Mouse (Mus musculus): ENCODE data around the gene Gm39566.
A peak's percentile ranks its signal among the peaks of the same experiment; 100 is the strongest.

The Gm39566 gene

GRCm38 (mm10) chr11:69835326-69835965, 20.3 kb upstream of the Gm39566 start:
- no peak for ATAC-seq (ENCODE audit: insufficient number of reproducible peaks, low FRiP score, low TSS enrichment)

DNA sequence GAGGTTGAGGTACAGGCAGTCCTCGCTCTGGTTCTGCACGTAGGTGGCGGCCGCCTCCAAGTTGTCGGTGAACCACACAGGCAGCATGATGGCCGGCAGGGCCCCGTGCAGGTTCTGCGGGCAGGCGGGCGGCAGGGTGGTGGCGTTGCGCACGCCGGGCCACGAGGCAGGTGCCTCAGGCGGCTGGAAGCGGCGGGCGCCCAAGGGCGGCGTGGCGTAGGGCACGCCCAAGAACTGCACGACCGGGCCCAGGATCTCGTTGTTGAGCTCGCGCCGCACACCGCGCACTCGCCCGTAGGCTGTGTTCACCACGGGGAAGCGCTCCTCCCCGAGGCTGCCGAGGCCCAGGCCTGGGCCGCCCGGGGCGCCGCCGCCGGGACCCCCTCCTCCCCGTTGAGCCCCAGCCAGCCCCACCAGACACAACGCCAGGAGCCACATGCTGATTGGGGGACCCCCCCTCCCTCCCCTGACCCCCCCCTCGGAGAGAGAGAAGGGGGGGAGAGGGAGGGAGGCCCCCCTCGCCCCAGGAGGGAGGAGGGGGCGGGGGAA, 19.0 kb upstream of the Gm39566 start:
- ATAC-seq (ENCODE audit: insufficient number of reproducible peaks, low FRiP score, low TSS enrichment), result no peak

- no peak for ATAC-seq (ENCODE audit: insufficient number of reproducible peaks, low FRiP score, low TSS enrichment)
Observed at GRCm38 (mm10) chr11:69833554-69833953, 18.5 kb upstream of the Gm39566 start.

GRCm38 (mm10) chr11:69828832-69829231, 13.7 kb upstream of the Gm39566 start:
- ATAC-seq (ENCODE audit: insufficient number of reproducible peaks, low FRiP score, low TSS enrichment), result no peak

- ATAC-seq (ENCODE audit: insufficient number of reproducible peaks, low FRiP score, low TSS enrichment), result no peak
Observed at GRCm38 (mm10) chr11:69823456-69823855, 8.4 kb upstream of the Gm39566 start.

- no peak for ATAC-seq (ENCODE audit: insufficient number of reproducible peaks, low FRiP score, low TSS enrichment)
Observed at GRCm38 (mm10) chr11:69822080-69822479, 7.0 kb upstream of the Gm39566 start, which contains the start of gene Spem1. Gene Spem1 (minus strand): TSS chr11:69822180.

DNA sequence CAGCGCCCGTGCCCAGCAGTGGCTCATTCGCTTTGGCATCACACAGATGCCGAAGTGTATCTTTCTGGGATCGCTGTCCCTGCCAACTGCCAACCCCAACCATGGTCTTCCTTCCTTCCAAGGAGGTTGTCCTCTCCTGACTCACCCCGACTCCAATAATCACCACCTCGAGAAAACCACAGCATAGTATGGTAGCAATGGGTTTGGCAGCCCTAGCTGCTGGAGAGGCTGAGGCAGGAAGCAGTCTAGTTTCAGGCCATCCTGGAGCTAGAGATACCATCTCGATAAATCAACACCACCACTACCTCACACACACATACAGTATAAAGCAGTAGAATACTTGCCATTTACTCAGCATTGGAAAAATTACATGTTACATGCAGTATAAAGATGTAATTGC, 3.8 kb upstream of the Gm39566 start:
- ATAC-seq (ENCODE audit: insufficient number of reproducible peaks, low FRiP score, low TSS enrichment), result no peak

DNA sequence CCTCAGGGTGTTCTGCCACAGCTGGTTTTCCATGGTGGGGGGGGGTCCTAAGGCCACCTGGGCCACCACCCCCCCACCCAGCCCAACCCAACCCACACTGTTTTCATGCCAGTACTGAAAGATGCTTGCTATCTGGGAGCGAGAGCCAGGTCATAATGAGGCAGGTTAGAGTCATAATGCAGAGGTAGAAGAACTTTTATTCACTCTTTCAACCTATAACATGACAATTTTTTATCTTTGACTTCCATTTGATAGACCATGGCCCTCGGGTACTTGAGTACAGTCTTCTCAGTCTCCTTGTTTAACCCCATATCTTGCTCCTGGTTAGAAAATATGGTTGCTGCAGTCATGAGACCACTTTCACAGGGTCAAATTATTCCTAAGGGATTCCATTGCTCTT, 3.3 kb upstream of the Gm39566 start, which contains the start of gene Spem2:
Spem2 (minus strand) TSS at position 101 of the 400 bp plus-strand sequence.
- no peak for ATAC-seq (ENCODE audit: insufficient number of reproducible peaks, low FRiP score, low TSS enrichment)

DNA sequence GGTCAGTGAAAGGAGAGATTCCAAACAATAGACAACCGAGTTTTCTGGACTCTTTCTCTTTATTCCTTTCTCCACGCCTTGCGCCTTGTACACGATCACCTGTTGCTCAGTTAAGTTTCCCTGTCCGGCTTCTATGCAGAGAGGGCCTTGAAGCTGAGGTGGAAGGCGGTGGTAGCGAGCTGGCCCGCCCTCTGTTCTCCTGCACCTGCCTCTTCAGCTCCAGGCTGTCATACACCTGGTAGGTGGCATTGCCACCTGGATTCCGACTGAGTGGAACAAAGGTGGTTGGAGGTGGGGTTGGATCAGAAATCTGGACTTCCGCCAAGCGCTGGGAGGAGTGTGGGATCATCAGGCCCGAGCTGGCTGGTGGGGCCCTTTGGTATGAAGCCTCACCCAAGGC, 1.4 kb upstream of the Gm39566 start:
- ATAC-seq (ENCODE audit: insufficient number of reproducible peaks, low FRiP score, low TSS enrichment), result no peak

DNA sequence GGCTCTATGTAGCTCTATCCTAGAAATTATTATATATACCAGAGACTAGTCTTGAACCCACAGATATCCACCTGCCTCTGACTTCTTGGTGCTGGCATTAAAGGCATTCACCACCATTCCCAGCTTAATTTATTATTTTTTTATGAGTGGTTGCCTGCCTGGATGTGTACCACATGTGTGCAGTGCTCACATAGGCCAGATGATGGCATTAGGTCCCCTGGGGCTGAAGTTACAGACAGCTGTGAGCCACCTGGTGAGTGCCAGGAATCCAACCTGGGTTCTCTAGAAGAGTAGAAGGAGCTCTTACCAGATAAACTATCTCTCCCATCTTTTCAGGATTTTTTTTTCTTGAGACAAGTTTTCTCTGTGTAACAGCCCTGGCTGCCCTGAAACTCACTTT, 4.8 kb downstream of the Gm39566 start:
- no peak for ATAC-seq (ENCODE audit: insufficient number of reproducible peaks, low FRiP score, low TSS enrichment)

DNA sequence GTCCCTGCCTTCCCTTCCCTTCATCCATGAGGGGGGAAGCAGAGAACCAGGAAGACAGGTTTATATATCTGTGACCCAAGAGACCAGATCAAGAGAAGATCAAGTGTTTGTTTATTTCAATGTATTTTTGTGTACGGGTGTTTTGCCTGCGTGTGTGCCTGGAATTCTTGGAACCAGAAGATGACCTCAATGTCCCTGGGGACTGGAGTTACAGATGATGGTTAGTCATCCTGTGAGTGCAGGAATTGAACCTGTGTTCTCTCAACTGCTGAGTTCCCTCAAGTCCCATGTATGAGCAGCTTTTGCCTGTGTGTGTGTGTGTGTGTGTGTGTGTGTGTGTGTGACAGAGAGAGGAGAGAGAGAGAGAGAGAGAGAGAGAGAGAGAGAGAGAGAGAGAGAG, 7.5 kb downstream of the Gm39566 start:
- no peak for ATAC-seq (ENCODE audit: insufficient number of reproducible peaks, low FRiP score, low TSS enrichment)

DNA sequence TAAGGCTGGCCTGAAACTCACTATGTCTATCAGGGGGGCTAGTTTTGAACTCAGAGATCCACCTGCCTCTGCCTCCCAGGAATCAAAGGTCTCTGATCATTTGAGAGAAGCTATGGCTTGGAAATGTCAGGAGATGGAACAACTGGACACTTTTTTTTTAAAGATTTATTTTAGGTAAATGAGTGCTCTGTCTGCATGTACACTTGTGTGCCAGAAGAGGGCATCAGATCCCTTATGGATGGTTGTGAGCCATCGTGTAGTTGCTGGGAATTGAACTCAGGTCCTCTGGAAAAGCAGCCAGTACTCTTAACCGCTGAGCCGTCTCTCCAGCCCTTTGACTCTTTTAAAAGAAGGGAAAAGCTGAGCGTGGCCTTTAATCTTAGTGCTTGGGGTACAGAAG, 8.7 kb downstream of the Gm39566 start:
- ATAC-seq (ENCODE audit: insufficient number of reproducible peaks, low FRiP score, low TSS enrichment), result no peak

DNA sequence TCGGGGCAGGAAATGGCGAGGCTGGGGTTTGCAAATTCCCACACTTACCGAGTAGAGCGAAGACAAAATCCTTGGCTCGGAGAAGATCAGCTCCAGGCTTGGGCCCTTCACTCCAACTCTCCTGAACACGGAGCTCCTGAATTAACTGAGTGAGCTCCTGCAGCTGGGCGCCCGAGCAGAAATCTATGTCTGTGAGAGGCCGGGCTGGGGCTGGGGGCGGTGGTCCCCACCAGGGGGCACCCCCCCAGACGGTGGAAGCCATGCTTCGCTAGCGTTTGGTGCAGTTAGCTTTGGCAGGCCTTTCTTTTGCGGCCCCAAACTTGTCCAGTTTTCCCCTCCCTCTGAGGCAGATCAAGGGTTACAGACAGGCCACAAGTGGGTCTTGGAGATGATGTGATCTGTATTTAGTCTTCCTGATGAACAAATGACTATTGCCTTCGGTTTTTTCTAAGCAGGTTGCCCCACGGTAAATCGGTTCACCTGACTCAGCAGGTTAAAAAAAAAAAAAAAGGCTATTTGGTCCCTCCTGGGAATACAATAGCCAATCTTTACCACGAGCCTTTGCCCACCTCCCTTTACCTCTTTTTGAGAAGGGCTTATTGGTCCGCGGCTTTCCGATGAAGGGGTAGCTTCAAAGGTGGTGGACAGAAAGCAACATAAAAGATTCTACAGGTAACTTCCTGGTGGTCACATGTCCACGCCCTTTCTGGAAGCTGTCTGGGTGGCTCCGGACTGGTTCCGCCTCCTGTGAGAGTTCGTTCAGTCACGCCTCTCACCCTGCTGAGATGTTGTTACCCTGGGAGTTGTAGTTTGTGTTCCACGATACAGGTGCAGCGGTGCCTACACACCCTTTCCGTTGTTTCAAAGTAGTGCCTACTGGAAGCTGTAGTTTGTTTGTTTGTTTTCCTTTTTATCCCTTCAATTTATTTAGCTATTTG, 9.9 kb downstream of the Gm39566 start, which contains the start of gene Tmem102:
Tmem102 (minus strand) TSS at position 653 of the 938 bp plus-strand sequence.
- ATAC-seq (ENCODE audit: insufficient number of reproducible peaks, low FRiP score, low TSS enrichment), result no peak

DNA sequence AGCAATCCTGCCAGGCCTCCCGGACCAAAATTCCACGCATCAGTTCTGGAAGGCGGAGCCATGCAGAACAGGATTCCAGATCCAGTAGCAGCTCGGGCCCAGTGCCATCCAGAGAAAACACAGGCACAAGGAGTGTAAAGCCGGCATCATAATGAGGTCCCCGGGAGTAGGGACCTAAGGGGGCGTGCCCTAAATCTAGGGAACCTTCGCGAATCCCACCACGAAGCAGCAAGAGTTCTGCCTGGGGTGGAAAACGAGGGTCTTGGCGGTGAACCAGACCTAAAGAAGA, 10.5 kb downstream of the Gm39566 start:
- no peak for ATAC-seq (ENCODE audit: insufficient number of reproducible peaks, low FRiP score, low TSS enrichment)

GRCm38 (mm10) chr11:69803786-69804651, 11.1 kb downstream of the Gm39566 start:
- 0 out of 2 replicates have a peak, but pooled peaks have one; percentile 31 for ATAC-seq (ENCODE audit: insufficient number of reproducible peaks, low FRiP score, low TSS enrichment)

GRCm38 (mm10) chr11:69803328-69803727, 11.8 kb downstream of the Gm39566 start:
- no peak for ATAC-seq (ENCODE audit: insufficient number of reproducible peaks, low FRiP score, low TSS enrichment)

- ATAC-seq (ENCODE audit: insufficient number of reproducible peaks, low FRiP score, low TSS enrichment), result no peak
Observed at GRCm38 (mm10) chr11:69802648-69803105, 12.4 kb downstream of the Gm39566 start.

- ATAC-seq (ENCODE audit: insufficient number of reproducible peaks, low FRiP score, low TSS enrichment), result no peak
Observed at GRCm38 (mm10) chr11:69801379-69801977, 13.6 kb downstream of the Gm39566 start, which contains the start of gene Fgf11. Gene Fgf11 (minus strand): TSS chr11:69801857.

DNA sequence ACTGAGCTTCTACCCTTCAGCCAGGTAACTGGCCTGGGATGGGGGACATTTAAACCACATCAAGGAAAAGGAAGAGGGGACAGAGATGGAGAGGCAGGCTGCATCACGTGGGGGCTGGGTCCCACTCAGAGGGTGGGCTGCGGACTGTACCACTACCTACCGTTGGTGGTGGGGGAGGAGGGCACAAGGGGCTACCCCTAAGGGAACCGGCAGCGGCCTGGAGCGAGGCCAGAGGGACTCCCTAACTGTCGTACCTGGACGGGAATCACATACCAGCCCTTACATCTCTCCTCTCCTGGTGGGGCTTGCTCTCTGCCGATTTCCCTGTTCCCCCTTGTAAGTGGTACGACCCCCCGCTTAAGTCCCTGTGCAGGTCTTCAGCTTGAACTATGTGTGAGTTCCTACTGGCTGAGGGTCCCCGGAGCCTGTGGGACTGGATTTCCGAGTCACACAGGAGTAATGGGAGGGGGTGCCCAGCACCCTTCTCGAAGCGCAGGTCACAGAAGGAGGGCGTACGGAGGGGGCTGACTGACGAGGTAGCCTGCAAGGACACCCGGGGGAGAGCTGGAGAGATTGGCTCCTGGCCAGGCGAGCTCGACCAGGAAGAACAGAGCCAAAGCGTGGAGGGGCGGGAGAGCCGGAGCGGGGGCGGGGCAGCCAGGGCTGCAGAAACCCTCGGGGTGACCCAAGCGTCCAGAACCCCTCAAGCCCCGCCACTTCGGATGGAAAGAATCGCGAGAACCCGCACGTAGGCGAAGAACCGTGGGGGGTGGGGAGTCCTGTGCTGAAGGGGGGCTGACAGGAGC, 14.5 kb downstream of the Gm39566 start:
- no peak for ATAC-seq (ENCODE audit: insufficient number of reproducible peaks, low FRiP score, low TSS enrichment)
